Mouse (Mus musculus) adrenal gland, adult 18-20 months (tissue): ENCODE data around the gene Cand1. TPM values are rescaled to one million over a fixed set of nuclear protein-coding genes. Genes with fewer than 3 reads are reported as not detected.

Experiments used
- DNase-seq, 2 experiments: peaks; one replicate each; pipeline ENCODE4 v3.0.0; 2021 to 2022; ENCODE audit warnings: low spot score in 2 of 2
- total RNA-seq, 2 experiments: library from RNA; stranded (reverse); gene quantifications; 1 replicate in 1 of 2; 2 replicates in 1 of 2; pipeline ENCODE4 v1.2.3; 2021

Gene Cand1
- total RNA-seq, 2 experiments from 2014 or later: 90.2 to 113 TPM

DNA sequence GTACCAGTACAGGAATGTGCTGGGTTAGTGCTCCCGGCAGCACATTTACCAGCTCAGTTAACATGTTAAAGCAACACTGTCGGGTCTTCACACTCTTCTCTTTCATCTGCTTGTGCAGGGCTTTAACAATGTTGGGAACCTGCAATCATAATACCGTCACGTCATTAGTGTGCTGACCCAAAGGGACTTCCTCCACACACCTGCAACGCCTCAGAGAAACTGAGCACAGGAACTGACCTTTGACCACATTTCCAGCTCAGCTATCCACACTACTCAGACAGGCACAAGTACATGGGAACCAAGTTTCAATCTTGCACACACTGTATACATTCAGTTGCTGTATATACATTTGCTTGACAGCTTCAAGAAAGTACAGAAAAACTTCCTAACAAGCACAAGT, 27.4 kb downstream of the Cand1 start:
- DNase-seq: no peak

DNA sequence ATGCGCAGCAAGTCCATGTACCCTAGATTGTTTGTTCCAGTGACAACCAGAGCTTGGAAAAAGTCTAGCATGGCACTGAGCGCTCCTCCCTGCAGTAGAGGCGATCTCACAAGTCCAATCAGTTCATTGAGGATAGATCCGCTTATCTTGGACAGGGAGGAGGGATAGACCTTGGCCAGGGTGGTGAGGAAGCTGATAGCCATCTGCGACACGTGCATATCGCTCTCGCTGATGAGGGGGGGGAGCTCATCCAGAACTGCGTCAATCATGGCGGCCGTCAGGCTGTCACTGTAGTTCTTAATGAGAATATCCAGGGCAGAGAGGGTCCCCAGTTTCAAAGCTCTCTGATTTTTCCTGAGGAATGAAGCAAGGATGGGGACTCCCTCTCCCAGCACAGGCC, 28.6 kb downstream of the Cand1 start:
- no peak for DNase-seq

DNA sequence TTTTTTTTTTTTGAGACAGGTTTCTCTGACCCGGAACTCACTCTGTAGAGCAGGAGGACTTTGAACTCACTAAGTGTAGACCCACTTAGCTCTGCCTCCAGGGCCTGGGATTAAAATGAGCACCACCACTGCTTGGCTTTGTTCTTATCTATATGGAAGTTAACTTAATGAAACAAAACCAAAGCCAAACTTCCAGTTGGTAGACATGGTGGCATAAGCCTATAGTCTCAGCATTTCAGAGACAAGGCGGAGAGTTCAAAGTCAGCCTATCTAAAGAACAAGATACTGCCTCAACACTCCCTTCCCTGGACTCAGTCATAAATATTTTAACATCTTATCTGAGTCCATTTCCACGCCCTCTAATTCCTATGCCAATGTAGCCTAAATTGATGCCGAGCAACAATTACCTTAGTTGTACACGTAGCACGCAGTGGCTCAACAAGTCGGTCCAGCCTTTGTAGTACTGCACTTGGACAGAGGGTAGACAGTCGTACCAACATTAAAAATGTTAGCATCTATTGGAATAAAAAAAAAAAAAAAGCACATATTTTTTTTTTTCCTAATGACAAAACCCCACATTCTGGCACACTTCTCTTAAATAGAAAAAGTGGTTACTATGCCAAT, 33.4 kb downstream of the Cand1 start:
- no peak for DNase-seq

DNA sequence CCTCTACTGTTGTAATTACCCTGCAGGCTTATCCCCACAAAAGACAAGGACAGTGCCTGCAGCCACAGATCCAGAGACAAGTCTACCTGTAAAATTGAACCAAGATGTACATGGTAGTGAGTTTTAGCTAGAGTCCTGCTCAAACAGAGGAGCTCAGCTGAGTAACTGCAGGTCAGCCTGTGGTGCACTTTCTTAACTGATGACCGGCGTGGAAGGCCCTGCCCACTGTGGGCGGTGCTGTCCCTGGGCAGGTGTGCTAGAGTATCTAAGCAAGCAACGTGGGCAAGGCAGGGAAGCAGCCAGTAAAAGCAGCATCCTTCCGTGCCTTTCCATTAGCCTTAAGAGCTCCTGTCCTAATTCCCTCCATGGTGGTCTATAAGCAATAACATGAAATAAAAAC, 34.6 kb downstream of the Cand1 start:
- DNase-seq: no peak

DNA sequence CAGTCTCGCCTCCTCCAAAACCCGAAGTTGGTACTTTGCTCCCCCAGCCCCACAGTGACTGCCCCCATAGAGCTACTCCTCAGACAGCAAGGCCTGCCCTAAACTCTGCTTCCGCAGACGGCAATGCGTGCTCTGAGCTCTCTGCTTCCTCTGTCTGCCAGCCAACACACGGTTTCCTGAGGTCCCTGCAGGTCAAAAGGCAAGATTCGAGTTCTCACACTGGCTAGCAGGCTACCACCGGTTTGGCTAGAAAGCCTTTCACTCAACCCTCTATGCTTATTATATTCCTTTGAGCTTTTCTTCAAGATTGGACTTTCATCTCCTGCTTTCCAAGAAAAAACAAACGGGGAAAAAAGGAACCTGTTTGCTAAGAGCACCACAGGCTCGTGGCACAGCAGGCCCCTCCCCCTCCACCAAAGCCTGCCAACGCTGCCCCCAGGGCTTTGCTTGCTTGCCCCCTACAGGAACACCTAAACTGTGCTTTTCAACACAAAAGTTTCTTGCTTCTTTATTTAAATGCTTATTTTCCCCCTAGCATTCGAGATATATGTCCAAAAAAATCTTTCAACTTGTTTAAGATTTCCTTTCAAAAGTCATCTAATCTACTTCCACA, 35.4 kb downstream of the Cand1 start:
- DNase-seq: no peak

DNA sequence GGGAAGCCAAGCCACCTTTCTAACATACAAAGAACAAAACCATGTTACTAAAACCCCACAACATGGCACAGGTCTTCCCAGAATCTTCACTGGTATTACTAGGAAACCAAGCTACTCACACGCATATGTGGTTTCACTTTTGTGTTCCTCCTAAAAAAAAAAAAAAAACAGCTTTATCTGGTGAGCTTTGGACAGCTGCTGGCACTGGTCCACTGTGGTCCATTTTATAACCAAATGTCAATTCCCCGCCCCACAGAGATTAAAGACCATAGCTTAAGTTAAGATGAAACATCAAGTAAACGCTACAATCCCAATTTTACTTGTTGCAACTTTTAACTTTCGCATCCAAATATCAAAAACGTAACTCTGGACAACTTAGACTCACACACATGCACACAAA, 40.0 kb downstream of the Cand1 start:
- no peak for DNase-seq

DNA sequence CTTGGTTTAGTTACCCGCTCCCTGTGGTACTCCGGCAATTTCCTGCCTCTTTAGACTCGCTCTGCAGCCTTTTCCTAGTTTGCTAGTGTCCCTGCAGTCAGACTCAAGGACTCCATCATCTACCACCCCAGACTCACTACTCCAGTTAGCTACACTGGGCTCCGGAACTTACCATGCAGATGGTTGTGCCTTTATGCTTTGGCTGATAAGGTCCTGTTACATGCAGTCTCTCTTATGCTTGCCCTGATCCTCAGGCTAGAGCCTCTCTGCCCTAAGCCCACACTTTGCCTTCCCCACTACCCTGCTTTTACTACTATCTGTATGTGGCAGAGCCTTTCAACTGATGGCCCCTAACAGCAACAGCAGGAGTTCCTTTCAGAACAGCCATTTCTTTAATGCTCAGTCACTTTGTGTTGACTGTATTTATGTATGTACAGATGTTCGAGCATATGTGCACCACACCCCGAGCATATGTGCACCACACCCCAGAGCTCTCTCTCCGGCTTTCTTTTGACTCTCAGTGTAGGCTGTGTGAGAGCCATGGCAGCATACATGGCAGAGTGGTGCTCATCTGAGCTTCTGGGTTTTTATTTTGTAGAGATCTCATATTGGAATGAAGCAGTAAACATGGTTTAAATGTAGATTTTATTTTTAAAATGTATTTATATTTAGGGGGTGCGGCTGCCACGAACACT, 41.5 kb downstream of the Cand1 start:
- DNase-seq: no peak

DNA sequence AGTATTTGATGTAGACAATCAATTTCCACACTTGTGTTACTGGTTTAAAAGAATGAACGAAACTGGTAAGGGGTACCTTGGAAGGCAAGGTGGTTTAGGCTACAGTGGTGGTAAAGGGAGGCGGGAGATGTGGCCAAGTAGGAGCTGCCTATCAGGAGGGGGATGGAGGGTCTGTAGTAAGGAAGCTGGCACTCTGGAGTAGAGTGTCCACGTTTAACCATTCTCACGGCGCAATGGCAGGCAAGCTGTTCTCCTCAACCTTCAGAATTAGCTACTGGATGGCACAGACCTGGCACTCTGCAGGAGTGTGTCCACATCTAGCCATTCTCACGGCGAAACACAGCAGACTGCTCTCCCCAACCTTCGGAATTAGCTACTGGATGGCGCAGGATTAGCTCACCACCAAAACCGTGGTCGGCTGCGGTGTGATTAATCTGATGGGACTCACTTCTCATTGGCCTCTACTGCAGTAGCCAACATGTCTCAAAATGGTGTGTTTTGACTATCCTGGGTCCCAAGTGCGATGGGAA, 42.2 kb downstream of the Cand1 start:
- no peak for DNase-seq

DNA sequence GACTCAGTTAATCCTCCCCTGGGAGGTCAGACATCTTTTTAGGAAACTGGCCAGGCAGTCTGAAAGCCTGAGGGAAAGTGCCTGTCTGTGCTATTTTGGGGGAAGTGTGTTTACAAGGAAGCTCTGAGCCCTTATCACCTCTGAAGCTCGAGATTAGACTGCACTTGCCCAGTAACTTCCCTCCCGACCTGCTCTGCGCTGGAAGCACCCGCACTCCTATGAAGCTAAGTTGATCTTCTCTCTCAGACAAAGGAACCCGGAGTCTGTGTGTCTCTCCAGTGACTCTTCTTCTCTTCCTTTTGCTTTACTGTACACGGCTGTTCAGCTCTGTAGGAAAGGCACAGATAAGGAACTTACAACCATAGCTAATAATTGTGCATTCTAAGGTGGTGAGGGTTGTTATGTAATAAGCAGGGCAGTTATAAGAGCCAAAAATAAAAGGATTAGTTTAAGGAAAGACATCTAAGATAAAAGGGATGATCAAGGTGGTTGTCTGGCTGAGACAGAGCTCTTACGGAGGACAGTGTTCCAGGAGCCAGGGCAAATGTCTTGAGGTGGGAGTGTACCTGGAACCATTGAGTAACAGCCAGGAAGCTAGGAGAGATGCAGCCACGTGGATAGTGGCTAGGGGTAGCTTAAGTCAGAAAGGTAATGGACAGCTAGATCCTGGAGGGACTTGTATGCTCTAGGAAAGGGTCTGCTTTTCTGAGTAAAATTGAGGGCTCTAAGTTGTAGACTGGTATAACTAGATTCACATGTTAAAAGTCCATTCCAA, 47.1 kb downstream of the Cand1 start:
- no peak for DNase-seq

DNA sequence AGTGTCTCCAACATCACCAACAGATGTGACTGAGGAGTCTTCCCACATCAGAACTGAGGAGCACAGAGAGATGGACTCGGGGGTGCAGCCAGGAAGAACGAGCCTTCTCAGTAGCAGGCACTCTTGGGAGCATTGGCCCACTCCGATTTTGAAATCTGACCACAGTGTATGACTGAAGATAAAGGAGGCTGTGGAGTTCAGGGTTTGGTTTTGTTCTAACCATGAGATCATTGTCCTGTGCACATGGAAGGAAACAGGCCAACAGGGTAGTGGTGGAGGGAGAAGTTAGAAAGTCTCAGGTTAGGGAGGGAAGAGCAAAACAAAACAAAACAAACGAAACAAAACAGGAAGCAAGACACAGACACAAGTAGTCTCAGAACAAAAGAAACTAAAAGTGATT, 52.1 kb downstream of the Cand1 start:
- DNase-seq: no peak

DNA sequence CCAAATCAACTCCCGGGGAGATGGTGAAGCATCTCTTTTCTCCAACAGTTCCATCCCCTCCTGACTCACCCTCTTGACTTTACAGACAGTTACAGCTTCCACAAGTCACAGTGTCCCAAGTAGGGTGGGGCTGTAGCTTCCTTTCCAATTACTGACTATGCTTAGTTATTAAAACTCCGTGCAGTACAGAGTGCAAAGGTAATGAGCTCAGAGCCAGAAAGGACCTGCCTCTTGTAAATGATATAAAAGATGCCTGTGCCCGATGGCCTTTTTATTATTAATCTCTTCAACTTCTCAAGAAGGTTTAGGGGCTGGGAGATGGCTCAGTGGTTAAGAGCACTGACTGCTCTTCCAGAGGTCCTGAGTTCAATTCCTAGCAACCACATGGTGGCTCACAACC, 70.2 kb downstream of the Cand1 start:
- no peak for DNase-seq

DNA sequence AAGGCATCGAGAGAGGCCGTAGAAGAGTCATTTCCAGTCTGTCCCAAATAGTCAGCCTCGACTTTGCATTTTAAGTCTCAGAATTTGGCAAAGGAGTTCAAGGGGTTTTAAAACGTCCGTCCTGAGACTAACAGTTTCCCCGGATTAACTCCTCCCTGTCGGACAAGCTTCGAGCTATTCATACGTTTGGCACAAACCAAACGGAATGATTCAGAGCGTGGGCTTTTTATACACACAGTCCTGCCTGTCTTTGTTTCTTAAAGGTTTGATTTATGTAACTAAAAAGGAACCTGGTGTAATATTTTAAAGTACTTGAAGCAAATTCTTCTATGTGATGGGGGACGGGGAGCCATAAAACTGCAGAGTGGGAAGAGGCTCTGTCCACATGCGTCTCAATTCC, 70.6 kb downstream of the Cand1 start:
- no peak for DNase-seq

DNA sequence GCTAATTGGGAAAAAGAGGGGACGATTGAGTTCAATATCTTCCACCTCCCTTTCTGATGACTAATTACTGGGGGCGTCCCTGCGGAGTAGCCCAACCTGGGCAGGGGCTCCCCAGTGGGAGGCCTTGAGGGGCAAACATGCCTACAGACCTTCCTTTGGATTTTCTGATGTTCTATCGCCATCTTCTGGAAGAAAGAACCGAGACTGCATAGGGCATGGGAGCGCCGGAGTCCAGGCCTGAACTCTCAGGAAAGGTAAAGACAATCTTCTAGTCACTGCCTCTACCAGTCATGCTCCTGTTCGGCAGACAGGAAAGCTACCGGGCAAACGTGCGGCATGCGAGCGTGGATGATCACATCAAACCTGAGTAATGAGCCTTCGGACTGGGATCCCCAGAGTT, 71.1 kb downstream of the Cand1 start:
- DNase-seq: no peak

DNA sequence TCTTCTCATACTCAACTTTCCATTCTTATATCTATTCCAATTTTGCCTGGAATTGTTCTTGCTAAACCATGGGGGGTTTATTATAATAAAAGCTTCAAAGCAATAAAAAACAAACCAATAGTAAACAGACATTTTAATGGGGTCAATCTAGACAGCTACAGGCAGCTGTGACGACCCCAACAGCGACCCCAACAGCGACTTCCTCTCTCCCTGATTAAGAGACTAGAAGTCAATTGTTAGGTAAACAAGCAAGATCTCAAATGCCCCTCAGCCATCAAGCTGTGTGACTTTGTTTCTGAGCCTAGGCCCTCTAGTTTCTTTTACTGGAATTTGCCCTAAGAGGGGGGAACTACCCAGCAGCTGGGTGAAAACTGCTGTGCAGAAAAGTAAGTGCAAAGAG, 72.0 kb downstream of the Cand1 start:
- DNase-seq: no peak

DNA sequence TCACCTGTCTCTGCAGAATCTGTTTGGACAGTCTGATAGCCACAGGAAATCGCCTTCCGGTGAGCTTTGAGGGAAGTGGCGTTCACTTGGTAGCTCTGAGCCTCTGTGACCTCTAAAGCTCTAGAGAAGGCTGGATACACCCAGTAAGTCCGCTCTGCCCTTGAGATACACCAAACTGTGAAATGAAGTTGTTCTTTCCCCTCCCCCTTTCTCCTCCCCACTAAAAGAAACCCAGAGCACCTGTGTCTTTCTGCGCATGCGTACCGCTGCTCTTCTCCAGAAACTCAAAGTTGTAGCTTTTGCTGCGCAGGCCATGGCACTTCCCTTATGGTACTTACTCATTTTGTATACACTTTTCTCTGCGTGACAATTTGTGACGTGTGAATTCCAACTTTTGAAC, 74.8 kb downstream of the Cand1 start:
- no peak for DNase-seq

DNA sequence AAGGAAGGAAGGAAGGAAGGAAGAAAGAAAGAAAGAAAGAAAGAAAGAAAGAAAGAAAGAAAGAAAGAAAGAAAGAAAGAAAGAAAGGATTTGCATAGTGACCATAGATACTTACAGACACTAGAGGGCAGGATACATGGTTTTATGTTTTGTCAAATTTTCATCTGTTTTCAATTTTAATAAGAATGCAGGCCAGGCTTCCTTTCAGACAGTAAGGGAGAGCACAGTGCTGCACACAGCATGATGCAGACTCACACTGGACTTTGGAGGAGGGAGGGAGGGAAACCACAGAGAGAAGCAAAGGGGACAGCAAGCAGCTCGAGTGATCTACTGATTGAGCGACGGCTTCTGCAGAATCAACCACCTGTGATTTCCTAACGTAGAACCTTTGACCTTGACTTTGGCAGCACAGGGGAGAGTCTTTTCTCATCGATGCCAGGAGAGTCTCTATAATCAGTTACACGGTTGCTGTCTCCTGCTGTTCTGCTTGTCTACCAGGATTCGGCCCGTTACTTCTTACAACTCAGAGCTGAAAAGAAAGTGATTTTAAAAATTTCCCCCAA, 78.0 kb downstream of the Cand1 start:
- no peak for DNase-seq

DNA sequence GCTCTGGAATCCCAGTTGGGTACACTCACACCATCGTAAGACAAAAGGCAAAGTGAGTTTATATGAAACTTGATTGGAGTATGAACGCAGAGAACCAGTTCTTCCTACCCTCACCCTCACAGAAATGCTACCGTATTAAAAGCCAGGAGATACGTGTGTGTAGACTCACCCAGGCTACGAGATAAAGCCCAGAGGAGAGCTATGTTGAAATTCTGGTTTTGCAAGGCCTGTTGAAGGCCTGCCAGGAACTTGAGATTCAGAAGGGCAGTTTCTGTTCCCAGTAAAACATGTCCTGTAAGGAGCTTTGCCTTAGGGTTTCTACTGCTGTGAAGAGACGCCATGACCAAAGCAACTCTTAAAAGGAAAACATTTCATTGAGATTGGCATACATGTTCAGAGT, 79.7 kb downstream of the Cand1 start:
- no peak for DNase-seq

DNA sequence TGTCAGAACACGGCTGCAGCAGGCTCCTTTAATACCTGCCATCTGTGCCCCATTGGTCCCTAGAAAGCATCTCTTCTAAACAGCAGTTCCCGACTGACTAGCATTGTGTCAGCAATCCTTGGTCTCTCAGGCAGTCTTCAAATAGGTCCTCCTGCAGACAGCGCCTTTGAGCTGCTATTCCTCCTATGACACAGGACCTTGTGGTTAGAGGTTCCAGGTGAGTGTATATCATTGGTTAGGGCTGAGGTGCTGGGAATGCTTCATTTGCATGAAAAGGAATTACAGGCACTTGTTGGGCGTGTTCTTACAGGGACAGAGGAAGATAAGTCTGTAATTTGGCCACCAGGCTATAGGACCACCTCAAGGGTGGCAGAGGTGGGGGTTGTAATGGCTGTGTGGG, 90.6 kb downstream of the Cand1 start:
- DNase-seq: no peak
